Mouse (Mus musculus): Measurements from ENCODE around the gene Tbl3.

The Tbl3 gene

DNA sequence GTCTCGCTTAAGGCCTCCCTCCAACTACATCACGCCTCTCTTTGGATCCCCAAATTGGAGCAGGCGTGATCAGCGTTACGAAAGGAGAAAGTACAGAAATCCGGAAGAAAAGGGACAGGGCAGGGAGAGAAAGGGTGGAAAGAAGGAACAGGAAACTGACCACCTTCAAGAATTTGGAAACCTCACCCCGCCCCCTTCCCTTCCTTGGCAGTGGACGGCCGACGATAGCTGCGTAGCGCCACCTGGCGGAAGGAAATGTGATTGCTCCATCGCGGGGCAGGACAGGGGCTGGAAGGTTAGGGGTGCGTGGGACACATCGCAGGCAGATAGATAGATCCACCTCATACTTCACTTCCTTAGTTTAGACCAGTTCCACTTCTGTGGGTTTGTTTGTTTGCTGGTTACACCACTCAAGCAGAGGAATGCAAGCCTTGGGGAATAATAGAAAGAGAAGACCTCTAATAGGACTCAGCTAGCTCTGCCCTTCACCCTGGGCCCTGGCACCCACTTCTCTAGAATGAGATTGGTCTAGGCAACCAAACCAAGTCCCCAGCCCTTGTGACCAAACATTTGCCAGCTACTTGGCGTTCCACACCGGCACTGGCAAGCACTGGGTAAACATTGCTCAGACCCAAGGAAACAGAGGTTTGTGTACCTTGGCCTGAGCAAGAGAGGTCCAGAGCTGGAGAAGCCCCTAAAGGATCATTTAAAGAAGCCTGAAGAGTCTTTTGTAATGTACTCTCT lies 53.3 kb downstream of the Tbl3 start:
- peak; percentile 71 for DNase-seq (ENCODE audit: low read depth)

DNA sequence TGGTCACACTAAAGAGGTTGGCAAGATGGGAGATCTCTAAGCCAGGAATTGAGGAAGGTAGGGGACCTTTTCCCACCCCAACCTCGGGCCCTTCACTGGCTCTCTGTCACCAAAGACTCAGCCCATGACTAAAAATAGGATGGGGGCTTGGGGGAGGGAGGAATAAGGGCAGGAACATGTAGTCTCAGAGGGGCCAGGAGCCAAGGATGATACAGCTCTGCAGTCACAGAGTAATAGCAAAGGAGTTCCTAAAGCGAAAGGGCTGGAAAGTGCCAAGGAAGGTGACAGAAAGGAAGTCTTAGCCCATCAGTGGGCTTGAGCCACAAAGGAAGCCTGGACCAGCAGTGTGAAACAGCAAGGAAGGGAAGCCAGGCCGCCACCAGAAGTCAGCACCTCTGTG lies 55.6 kb downstream of the Tbl3 start:
- no peak for DNase-seq (ENCODE audit: low read depth)

DNA sequence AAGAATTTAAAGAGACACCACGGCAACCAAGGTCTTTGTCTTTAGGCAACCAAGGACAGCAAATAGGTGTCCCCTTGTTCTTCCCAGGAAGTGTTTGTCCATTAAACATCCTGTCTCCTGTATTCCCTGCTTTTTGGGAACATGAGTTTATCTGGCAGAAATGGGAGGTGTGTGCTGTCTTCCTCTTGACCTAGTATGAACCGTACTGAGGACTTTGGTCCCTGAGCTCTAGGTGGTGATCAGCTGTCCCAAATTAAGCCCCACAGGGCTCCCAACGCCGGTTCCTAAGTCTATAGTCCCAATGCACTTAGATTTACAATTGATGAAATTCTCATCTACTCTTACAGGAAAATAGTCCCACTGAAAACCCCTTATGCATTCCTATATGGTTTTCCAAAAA lies 56.7 kb downstream of the Tbl3 start:
- no peak for DNase-seq (ENCODE audit: low read depth)

DNA sequence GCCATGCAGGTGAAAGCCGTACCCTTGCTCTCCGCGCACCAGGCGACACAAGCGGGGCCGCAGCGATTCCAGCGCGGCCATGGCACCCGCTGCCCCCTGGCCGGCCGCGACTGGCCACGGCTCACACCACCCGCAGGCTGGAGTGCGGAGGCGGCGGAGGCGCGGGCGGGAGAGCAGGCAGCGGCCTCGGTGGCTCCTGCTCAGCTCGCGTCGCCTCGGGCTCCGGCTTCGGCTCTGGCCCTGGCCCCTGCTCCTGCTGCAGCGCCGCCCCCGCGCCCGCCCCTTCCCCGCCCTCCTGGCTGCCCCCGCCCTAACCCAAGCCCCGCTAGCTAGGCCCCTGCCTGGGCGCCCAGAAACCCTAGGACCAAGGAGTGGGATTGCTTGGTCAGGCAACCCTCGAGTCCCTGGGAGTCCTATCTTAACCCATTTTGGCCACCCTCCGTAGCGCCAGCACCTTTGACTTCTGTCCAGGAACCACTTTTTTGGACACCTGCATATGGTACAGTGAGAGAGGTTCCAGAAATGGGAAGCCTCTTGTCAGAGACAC lies 57.3 kb downstream of the Tbl3 start, which contains the start of gene Slc9a3r2:
Slc9a3r2 (minus strand) TSS at position 258 of the 547 bp plus-strand sequence.
- no peak for DNase-seq (ENCODE audit: low read depth)

DNA sequence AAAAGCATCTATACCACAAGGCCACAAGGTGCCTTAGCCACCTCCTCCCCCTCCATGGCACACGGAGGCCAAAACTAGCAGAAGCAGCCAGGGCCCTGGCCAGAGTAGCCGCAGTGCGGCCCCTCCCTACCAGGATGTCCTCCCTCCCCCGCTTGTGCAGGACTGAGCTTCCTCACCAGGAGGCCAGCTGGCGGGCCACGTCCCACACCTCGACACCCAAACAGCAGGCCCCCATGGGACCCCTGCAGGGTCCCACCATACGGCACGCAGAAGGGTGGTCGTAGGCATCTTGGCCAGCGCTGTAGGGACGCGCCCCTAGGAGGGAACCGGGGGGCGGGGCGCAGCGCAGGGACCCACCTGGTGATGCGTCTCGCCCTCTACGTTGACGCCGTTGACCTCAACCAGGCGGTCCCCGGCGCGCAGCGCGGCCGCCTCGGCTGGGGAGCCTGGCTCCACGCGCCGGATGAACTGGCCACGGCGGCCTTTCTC lies 57.8 kb downstream of the Tbl3 start:
- DNase-seq (ENCODE audit: low read depth): no peak

GRCm38 (mm10) chr17:24648731-24649377 lies 58.6 kb downstream of the Tbl3 start:
- DNase-seq (ENCODE audit: low read depth): no peak
